Mouse (Mus musculus) C2C12 (cell line): Measurements from ENCODE around the gene Tmem221.

Experiments
- CTCF ChIP-seq: IDR thresholded peaks from one replicate; pipeline ENCODE4 v1.5.1; 2011; ENCODE audit not compliant: control insufficient read depth, insufficient read depth, insufficient read length
- FOSL1 ChIP-seq: IDR thresholded peaks from one replicate; pipeline ENCODE4 v1.8.0; 2011; ENCODE audit warnings: mild to moderate bottlenecking, low read length; ENCODE audit not compliant: poor library complexity, insufficient read depth, severe bottlenecking
- MAX ChIP-seq: IDR thresholded peaks from one replicate; pipeline ENCODE4 v1.6.1; 2011; ENCODE audit warnings: mild to moderate bottlenecking, control low read depth
- MYOD1 ChIP-seq: IDR thresholded peaks from one replicate; pipeline ENCODE4 v1.6.1; 2011; ENCODE audit warnings: low read depth; ENCODE audit not compliant: control insufficient read depth, insufficient read length
- MYOG ChIP-seq: IDR thresholded peaks from one replicate; pipeline ENCODE4 v1.6.1; 2011; ENCODE audit not compliant: control insufficient read depth, insufficient read length; ENCODE audit errors: extremely low read depth
- USF1 ChIP-seq: IDR thresholded peaks from one replicate; pipeline ENCODE4 v1.6.1; 2011; ENCODE audit warnings: low read depth, mild to moderate bottlenecking, control low read depth, moderate library complexity

- TF ChIP-seq CTCF (no peak), MAX (no peak), MYOD1 (no peak), MYOG (no peak), USF1 (no peak), FOSL1 (no peak)
These were observed 1.4 kb upstream of the Tmem221 start for GRCm38 (mm10) chr8:71560071-71560470.
